Mouse (Mus musculus) MEL-GATA-1-ER (cell line): ENCODE results near the gene Srr.
A peak's percentile ranks its signal among the peaks of the same experiment; 100 is the strongest.

Experiments
- DNase-seq: peaks from one replicate; pipeline ENCODE4 v3.0.0-alpha.2; 2012; ENCODE audit warnings: low read depth; ENCODE audit errors: extremely low read depth

Srr gene

GRCm38 (mm10) chr11:74907850-74908249 lies 17.9 kb downstream of the Srr start:
- no peak for DNase-seq

GRCm38 (mm10) chr11:74902416-74902815 lies 23.3 kb downstream of the Srr start:
- DNase-seq = no peak

GRCm38 (mm10) chr11:74901555-74901954 lies 24.2 kb downstream of the Srr start:
- no peak for DNase-seq

- DNase-seq = no peak
Observed at GRCm38 (mm10) chr11:74898517-74898827, 27.3 kb downstream of the Srr start.

GRCm38 (mm10) chr11:74897678-74898516 lies 27.9 kb downstream of the Srr start, which contains the start of gene Tsr1:
TSS of gene Tsr1 (plus strand) at chr11:74898071.
- DNase-seq = peak; percentile 83

GRCm38 (mm10) chr11:74896901-74897677 lies 28.7 kb downstream of the Srr start, which contains the start of gene Sgsm2:
TSS of gene Sgsm2 (minus strand) at chr11:74897060.
- peak; percentile 41 for DNase-seq

- DNase-seq = no peak
Observed at GRCm38 (mm10) chr11:74895980-74896900, 29.5 kb downstream of the Srr start.

GRCm38 (mm10) chr11:74894619-74895018 lies 31.1 kb downstream of the Srr start:
- DNase-seq = no peak

GRCm38 (mm10) chr11:74883098-74883497 lies 42.6 kb downstream of the Srr start:
- no peak for DNase-seq

- DNase-seq = no peak
Observed at GRCm38 (mm10) chr11:74881979-74882378, 43.8 kb downstream of the Srr start.

- DNase-seq = no peak
Observed at GRCm38 (mm10) chr11:74880999-74881398, 44.7 kb downstream of the Srr start.

- DNase-seq = no peak
Observed at GRCm38 (mm10) chr11:74876801-74877200, 48.9 kb downstream of the Srr start.

GRCm38 (mm10) chr11:74874630-74875029 lies 51.1 kb downstream of the Srr start:
- DNase-seq = no peak

- DNase-seq = no peak
Observed at GRCm38 (mm10) chr11:74870991-74871622, 54.6 kb downstream of the Srr start.

- no peak for DNase-seq
Observed at GRCm38 (mm10) chr11:74870544-74870943, 55.2 kb downstream of the Srr start.

GRCm38 (mm10) chr11:74869603-74870002 lies 56.1 kb downstream of the Srr start:
- no peak for DNase-seq

GRCm38 (mm10) chr11:74868046-74868760 lies 57.5 kb downstream of the Srr start:
- DNase-seq = no peak

GRCm38 (mm10) chr11:74867181-74867580 lies 58.6 kb downstream of the Srr start:
- no peak for DNase-seq

GRCm38 (mm10) chr11:74866640-74867039 lies 59.1 kb downstream of the Srr start:
- DNase-seq = no peak

GRCm38 (mm10) chr11:74865252-74865651 lies 60.5 kb downstream of the Srr start:
- no peak for DNase-seq
